Mouse (Mus musculus): ENCODE measurements around the gene Nodal.

Nodal gene

GRCm38 (mm10) chr10:61429043-61429442 is 11.3 kb downstream of the Nodal start:
- in situ Hi-C loops (cut with MboI, MseI): no loop called here

GRCm38 (mm10) chr10:61431375-61431774 is 13.6 kb downstream of the Nodal start:
- in situ Hi-C loops (cut with MboI, MseI): no loop called here

- in situ Hi-C loops (cut with MboI, MseI): no loop called here
Observed at GRCm38 (mm10) chr10:61440202-61440800, 22.5 kb downstream of the Nodal start.

GRCm38 (mm10) chr10:61443456-61443855 is 25.7 kb downstream of the Nodal start:
- in situ Hi-C loops (cut with MboI, MseI): no loop called here

GRCm38 (mm10) chr10:61443876-61444275 is 26.1 kb downstream of the Nodal start:
- in situ Hi-C loops (cut with MboI, MseI): no loop called here

GRCm38 (mm10) chr10:61445016-61445415 is 27.2 kb downstream of the Nodal start:
- in situ Hi-C loops (cut with MboI, MseI): no loop called here

- in situ Hi-C loops (cut with MboI, MseI): no loop called here
Observed at GRCm38 (mm10) chr10:61447581-61448353, 30.0 kb downstream of the Nodal start.

GRCm38 (mm10) chr10:61448834-61449233 is 31.1 kb downstream of the Nodal start:
- in situ Hi-C loops (cut with MboI, MseI): no loop called here

- in situ Hi-C loops (cut with MboI, MseI): loop anchor here (5.0 kb wide), 1 partner anchor 1179 kb away; no protein-coding TSS in a partner anchor
Observed at GRCm38 (mm10) chr10:61451463-61451930, 33.7 kb downstream of the Nodal start.

GRCm38 (mm10) chr10:61451931-61452617 is 34.3 kb downstream of the Nodal start:
- in situ Hi-C loops (cut with MboI, MseI): loop anchor here (5.0 kb wide), 1 partner anchor 1180 kb away; no protein-coding TSS in a partner anchor

- in situ Hi-C loops (cut with MboI, MseI): loop anchor here (5.0 kb wide), 1 partner anchor 1180 kb away; no protein-coding TSS in a partner anchor
Observed at GRCm38 (mm10) chr10:61452645-61453044, 34.9 kb downstream of the Nodal start, which contains the start of gene Eif4ebp2. Gene Eif4ebp2, minus strand, starts transcription at chr10:61452661.

GRCm38 (mm10) chr10:61453171-61453570 is 35.4 kb downstream of the Nodal start:
- in situ Hi-C loops (cut with MboI, MseI): loop anchor here (5.0 kb wide), 1 partner anchor 1181 kb away; no protein-coding TSS in a partner anchor

GRCm38 (mm10) chr10:61457182-61457581 is 39.4 kb downstream of the Nodal start:
- in situ Hi-C loops (cut with MboI, MseI): no loop called here

- in situ Hi-C loops (cut with MboI, MseI): no loop called here
Observed at GRCm38 (mm10) chr10:61465009-61465408, 47.2 kb downstream of the Nodal start.

GRCm38 (mm10) chr10:61466242-61466641 is 48.5 kb downstream of the Nodal start:
- in situ Hi-C loops (cut with MboI, MseI): no loop called here

GRCm38 (mm10) chr10:61466873-61467272 is 49.1 kb downstream of the Nodal start:
- in situ Hi-C loops (cut with MboI, MseI): no loop called here

- in situ Hi-C loops (cut with MboI, MseI): no loop called here
Observed at GRCm38 (mm10) chr10:61468900-61469299, 51.1 kb downstream of the Nodal start.

- in situ Hi-C loops (cut with MboI, MseI): no loop called here
Observed at GRCm38 (mm10) chr10:61473640-61474039, 55.9 kb downstream of the Nodal start.

GRCm38 (mm10) chr10:61474344-61474743 is 56.6 kb downstream of the Nodal start:
- in situ Hi-C loops (cut with MboI, MseI): no loop called here
